Mouse (Mus musculus) neural tube, embryonic 11.5 days (tissue): ENCODE measurements around the gene Zfp710. TPM values are rescaled to one million over a fixed set of nuclear protein-coding genes. Genes with fewer than 3 reads are reported as not detected.

ENCODE experiments used
- ATAC-seq: fragments of 200-750 bp; cut with Nextera tagmentation; 2 replicates; pipeline ENCODE4 v1.8.0; 2017; ENCODE audit warnings: moderate number of reproducible peaks, mild to moderate bottlenecking, moderate TSS enrichment, moderate library complexity; ENCODE audit not compliant: insufficient read depth, low FRiP score, low TSS enrichment
- DNase-seq: peaks from one replicate; pipeline ENCODE4 v3.0.0-alpha.2; 2015; ENCODE audit warnings: low spot score
- H3K27ac ChIP-seq: fragments of 300-500 bp; sonication (generic); 2 replicates; pipeline ENCODE4 v1.5.1; 2014; ENCODE audit warnings: low read depth, mild to moderate bottlenecking, low read length
- H3K27me3 ChIP-seq: fragments of 300-500 bp; sonication (generic); 2 replicates; pipeline ENCODE4 v1.6.1; 2014; ENCODE audit warnings: mild to moderate bottlenecking, low read length, mixed read lengths; ENCODE audit not compliant: control insufficient read depth, insufficient read depth
- H3K36me3 ChIP-seq: fragments of 300-500 bp; sonication (generic); 2 replicates; pipeline ENCODE4 v1.6.1; 2014; ENCODE audit warnings: mild to moderate bottlenecking, low read length, moderate library complexity, mixed read lengths; ENCODE audit not compliant: control insufficient read depth, insufficient read depth
- H3K4me1 ChIP-seq: fragments of 300-500 bp; sonication (generic); 2 replicates; pipeline ENCODE4 v1.6.1; 2014; ENCODE audit warnings: low read length, mixed read lengths; ENCODE audit not compliant: control insufficient read depth, insufficient read depth
- H3K4me2 ChIP-seq: fragments of 300-500 bp; sonication (generic); 2 replicates; pipeline ENCODE4 v1.6.1; 2014; ENCODE audit warnings: low read depth, mild to moderate bottlenecking, moderate library complexity
- H3K4me3 ChIP-seq: fragments of 300-500 bp; sonication (generic); 2 replicates; pipeline ENCODE4 v1.5.1; 2014; ENCODE audit warnings: low read depth, low read length
- H3K9ac ChIP-seq: fragments of 300-500 bp; sonication (generic); 2 replicates; pipeline ENCODE4 v1.6.1; 2014; ENCODE audit warnings: mild to moderate bottlenecking, low read length
- H3K9me3 ChIP-seq: fragments of 300-500 bp; sonication (generic); 2 replicates; pipeline ENCODE4 v1.6.1; 2016; ENCODE audit warnings: low read length; ENCODE audit not compliant: control insufficient read depth
- WGBS: fragments of 180-500 bp; shearing (Covaris S2); extraction: QIAGEN DNeasy Blood & Tissue Kit; methylation state at CpG from one replicate; pipeline ENCODE4 v1.1.7; 2014; 5-methylcytosine and 5-hydroxymethylcytosine counted together
- polyA plus RNA-seq: library from polyadenylated mRNA; unstranded; fragments of >200 nt; fragmentation: Nextera tagmentation; extraction: Ambion mirVana; gene quantifications from 2 replicates; pipeline ENCODE4 v1.2.1, GENCODE M21; 2014

Zfp710 gene
- polyA plus RNA-seq, 1 experiment from 2014 or later = 21.9 TPM

DNA sequence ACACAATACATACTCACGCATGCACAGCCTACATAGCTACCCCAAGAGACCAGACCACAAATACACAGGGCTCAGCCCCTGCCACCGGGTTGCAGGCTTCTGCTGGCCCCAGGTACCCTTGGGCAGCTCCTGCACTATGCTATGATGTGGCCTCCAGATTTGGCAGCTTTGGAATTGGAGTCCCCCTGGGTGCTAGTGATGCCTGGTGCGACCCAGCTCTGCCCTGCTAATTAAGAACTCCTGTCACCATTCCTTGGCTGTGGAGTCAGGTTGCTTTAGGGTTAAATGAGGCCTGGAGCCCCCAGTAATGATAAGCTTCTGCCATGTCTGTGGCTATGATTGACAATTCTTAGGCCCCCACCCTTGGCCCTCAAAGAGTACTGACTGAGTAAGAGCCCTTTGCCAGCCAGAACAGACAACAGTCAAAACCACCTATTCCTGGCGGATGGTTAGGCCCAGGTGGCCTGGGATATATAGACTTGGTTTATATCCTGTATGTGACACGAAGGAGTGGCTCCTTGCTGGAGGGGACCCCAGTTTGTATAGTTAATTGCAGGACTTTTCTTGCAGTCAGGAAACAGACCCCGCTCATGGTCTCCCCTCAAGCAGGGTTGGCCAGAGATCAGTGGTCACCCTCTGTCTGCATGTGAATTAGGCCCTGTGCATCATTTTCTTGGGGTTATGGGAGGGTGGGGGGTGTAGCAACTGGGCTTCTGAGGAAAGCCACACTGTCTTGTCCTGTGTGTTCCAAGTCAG, 52.5 kb downstream of the Zfp710 start:
- WGBS = 77% methylated on average over 6 of the region's 6 CpGs
- Histone ChIP-seq H3K27me3 (no peaks in the 10 kb centered on the region), H3K36me3 (peaks cover 4% of the 10 kb centered on the region; the same call in 1 of the 2 replicates), H3K9me3 (no peaks in the 10 kb centered on the region), H3K27ac (no peak overlapping the region; the same call in 1 of the 2 replicates), H3K4me3 (no peak overlapping the region), H3K4me2 (no peak overlapping the region), H3K4me1 (peaks cover 33% of the 10 kb centered on the region), H3K9ac (peak overlapping the region; percentile 44; the same call in 1 of the 2 replicates)
- DNase-seq = no peak
- ATAC-seq = no peak

DNA sequence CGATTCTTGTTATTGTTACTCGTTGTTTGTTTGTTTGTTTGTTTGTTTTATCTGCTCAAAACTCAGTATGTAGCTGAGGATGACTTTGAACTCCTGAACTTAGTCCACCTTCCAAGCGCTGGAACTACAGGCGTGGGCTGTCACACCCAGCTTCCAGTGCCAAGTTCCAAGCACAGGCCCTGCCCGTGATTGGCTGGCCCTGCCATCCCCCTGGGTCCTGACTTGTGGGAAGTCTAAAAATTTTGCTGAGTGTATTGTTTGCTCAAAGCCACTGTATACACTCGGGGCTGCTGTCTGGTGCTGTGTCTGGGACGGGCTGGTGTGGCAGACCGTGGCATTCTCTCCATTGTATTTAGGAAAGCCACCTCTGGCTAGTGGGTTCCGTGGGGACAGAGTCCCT, 53.2 kb downstream of the Zfp710 start:
- Histone ChIP-seq H3K9me3 (no peaks in the 10 kb centered on the region), H3K36me3 (peaks cover 6% of the 10 kb centered on the region; the same call in 1 of the 2 replicates), H3K9ac (no peak overlapping the region), H3K4me2 (no peak overlapping the region), H3K4me1 (peaks cover 29% of the 10 kb centered on the region), H3K27ac (no peak overlapping the region), H3K27me3 (no peaks in the 10 kb centered on the region), H3K4me3 (no peak overlapping the region)
- ATAC-seq (no peak), DNase-seq (no peak)
- WGBS = 79% methylated on average over 9 of the region's 9 CpGs

DNA sequence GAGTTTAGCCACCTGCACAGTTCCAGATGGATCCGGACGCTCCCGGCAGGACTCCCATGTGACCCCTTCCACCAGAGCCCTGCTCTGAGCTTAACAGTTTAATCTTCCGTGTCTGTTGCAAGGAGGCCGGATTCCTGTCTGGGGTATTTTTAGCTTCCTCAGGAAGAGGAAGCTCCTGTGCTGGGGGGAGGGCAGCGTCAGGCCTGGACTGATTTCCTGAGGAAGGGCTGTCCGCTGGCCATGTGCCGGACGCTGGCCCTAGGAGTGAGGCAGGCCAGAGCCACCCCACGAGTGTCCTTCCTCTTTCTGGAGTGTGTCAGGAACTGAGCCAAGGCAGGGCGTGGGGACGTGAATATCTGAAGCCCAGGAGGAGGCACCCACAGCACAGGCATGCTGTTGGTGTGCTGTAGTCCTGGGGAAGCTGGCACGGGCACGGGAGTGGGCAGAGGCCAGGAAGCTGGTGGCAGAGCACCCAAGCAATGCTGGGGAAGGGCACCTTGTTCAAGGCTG, 54.2 kb downstream of the Zfp710 start:
- 54% methylated on average over 14 of the region's 14 CpGs for WGBS
- no peaks in the 10 kb centered on the region for H3K9me3 ChIP-seq

DNA sequence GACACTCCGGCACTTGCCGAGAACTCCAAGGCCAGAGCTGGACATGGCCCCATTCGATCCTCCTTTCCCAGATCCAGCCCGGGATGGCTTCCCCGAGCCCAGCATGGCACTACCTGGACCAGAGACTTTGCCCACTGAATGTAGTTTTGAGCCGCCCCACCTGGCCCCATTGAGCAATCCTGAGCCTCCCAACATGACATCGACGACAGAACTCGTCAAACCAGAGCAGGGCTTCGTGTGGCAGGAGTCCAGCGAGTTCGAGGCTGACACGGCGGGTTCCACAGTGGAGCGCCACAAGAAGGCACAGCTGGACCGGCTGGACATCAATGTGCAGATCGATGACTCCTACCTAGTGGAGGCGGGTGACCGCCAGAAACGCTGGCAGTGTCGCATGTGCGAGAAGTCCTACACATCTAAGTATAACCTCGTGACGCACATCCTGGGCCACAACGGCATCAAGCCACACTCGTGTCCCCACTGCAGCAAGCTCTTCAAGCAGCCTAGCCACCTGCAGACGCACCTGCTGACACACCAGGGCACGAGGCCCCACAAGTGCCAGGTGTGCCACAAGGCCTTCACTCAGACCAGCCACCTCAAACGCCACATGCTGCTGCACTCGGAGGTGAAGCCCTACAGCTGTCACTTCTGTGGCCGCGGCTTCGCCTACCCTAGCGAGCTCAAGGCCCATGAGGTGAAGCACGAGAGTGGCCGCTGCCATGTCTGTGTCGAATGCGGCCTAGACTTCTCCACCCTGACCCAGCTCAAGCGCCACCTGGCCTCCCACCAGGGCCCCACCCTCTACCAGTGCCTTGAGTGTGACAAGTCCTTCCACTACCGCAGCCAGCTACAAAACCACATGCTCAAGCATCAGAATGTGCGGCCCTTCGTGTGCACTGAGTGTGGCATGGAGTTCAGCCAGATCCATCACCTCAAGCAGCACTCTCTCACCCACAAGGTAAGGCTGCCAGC, 57.3 kb downstream of the Zfp710 start:
- no peak for DNase-seq

More for the DNA sequence above, 54.2 kb downstream of the Zfp710 start:
- H3K27me3 ChIP-seq = no peaks in the 10 kb centered on the region
- ATAC-seq (no peak), DNase-seq (peak; percentile 53)
- H3K36me3 ChIP-seq = peaks cover 6% of the 10 kb centered on the region; the same call in 1 of the 2 replicates
- H3K9ac ChIP-seq = no peak overlapping the region
- H3K4me2 ChIP-seq = no peak overlapping the region
- no peak overlapping the region for H3K4me3 ChIP-seq
- H3K27ac ChIP-seq = no peak overlapping the region
- H3K4me1 ChIP-seq = peaks cover 29% of the 10 kb centered on the region

DNA sequence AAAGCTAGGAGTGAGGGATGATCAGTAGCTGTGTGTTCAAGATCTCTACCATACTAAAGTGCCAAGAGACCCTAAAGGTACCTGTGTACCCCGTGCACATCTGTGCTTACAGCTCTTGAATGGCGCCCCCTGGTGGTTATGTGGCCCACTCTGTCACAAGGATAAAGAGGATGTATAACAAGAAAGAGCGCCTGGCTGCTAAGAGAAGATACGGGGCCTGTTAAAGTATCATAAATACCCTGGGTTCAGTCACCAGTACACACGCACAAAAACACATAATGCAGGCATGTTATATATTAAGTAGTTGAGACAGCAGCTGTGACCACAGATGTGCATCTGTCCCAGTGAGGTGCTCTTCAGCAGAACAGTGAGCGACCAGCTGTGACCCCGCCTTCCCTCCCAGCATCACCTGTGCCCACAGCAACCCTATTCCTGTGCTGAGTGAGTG, 59.9 kb downstream of the Zfp710 start:
- Histone ChIP-seq H3K4me1 (no peaks in the 10 kb centered on the region), H3K4me3 (no peak overlapping the region), H3K36me3 (peaks cover 11% of the 10 kb centered on the region), H3K4me2 (no peak overlapping the region), H3K9me3 (no peaks in the 10 kb centered on the region), H3K9ac (no peak overlapping the region), H3K27me3 (no peaks in the 10 kb centered on the region), H3K27ac (no peak overlapping the region)
- 61% methylated on average over 7 of the region's 7 CpGs for WGBS
- ATAC-seq = peak; percentile 49; the same call in 1 of the 2 replicates
- peak; percentile 78 for DNase-seq

More for the DNA sequence above, 57.3 kb downstream of the Zfp710 start:
- ATAC-seq = no peak
- H3K36me3 ChIP-seq = peaks cover 8% of the 10 kb centered on the region
- H3K9me3 ChIP-seq = no peaks in the 10 kb centered on the region
- peaks cover 7% of the 10 kb centered on the region for H3K4me1 ChIP-seq
- WGBS = 93% methylated on average over 42 of the region's 42 CpGs
- H3K4me3 ChIP-seq = no peak overlapping the region
- no peak overlapping the region for H3K9ac ChIP-seq
- no peak overlapping the region for H3K27ac ChIP-seq
- no peaks in the 10 kb centered on the region for H3K27me3 ChIP-seq
- no peak overlapping the region for H3K4me2 ChIP-seq

DNA sequence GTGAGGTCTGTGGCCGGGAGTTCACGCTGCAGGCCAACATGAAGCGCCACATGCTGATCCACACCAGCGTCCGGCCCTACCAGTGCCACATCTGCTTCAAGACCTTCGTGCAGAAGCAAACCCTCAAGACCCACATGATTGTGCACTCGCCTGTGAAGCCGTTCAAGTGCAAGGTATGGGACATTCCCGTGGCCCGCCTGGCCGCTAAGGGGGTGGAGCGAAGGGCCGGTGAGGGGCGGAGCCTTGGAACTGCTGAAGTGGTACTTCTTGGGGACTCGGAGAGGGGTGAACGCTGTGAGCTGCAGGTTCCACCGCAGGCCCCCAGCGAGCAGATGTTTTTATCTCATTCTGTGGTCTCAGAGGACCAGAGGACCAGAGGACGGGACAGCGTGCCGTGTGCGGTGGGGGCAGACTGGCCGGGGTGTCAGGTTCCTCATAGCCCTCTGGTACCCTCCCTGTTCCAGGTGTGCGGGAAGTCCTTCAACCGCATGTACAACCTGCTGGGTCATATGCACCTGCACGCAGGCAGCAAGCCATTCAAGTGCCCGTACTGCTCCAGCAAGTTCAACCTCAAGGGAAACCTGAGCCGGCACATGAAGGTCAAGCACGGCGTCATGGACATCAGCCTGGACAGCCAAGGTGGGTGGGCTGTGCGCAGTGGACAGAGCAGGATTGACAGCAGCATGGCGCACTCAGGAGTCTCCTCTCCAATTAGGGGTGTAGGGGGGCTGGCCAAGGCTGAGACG, 61.5 kb downstream of the Zfp710 start:
- no peaks in the 10 kb centered on the region for H3K9me3 ChIP-seq
- H3K4me1 ChIP-seq = no peaks in the 10 kb centered on the region
- WGBS = 86% methylated on average over 33 of the region's 33 CpGs
- no peak for ATAC-seq
- no peaks in the 10 kb centered on the region for H3K27me3 ChIP-seq
- no peak overlapping the region for H3K4me3 ChIP-seq
- no peak overlapping the region for H3K4me2 ChIP-seq
- H3K36me3 ChIP-seq = peaks cover 12% of the 10 kb centered on the region
- no peak overlapping the region for H3K27ac ChIP-seq
- no peak overlapping the region for H3K9ac ChIP-seq
- DNase-seq = no peak

DNA sequence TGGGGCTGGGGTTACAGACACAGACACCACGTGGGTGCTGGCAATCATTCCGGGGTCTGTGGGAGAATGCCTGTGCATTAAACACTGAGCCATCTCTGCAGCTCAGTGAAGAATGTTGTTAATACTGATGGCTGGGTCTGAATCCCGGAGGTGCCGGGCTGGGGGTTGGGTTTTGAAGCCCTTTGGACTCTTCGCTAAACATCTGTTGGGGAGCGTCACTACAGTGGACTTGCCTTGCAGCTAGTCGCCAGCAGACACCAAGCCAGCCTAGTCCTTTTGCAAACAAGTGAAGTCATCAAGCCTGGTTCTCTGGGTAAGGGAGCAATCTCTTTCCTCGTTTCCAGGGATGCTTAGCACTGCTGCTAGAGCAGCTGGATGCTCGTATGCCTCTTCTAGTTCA, 63.6 kb downstream of the Zfp710 start:
- no peaks in the 10 kb centered on the region for H3K9me3 ChIP-seq
- no peaks in the 10 kb centered on the region for H3K4me1 ChIP-seq
- H3K4me3 ChIP-seq = no peak overlapping the region
- no peak overlapping the region for H3K9ac ChIP-seq
- H3K27me3 ChIP-seq = no peaks in the 10 kb centered on the region
- ATAC-seq (no peak), DNase-seq (no peak)
- peaks cover 13% of the 10 kb centered on the region for H3K36me3 ChIP-seq
- H3K27ac ChIP-seq = no peak overlapping the region
- 89% methylated on average over 9 of the region's 9 CpGs for WGBS
- no peak overlapping the region for H3K4me2 ChIP-seq
